Mouse (Mus musculus): ENCODE data around the gene Gprin2.

GRCm38 (mm10) chr14:34219295-34219694 is 17.8 kb upstream of the Gprin2 start, which contains the start of gene Syt15:
- TF ChIP-seq CTCF (IDR thresholded peaks at IDR 0.05) (no peak), EP300 (IDR thresholded peaks at IDR 0.05) (no peak)

All from lung, postnatal 0 days (tissue).